Mouse (Mus musculus): Measurements from ENCODE around the gene Catsperd. TPM values are rescaled to one million over a fixed set of nuclear protein-coding genes. Genes with fewer than 3 reads are reported as not detected.

Catsperd gene
- total RNA-seq, 1 experiment, result 1.3 TPM

DNA sequence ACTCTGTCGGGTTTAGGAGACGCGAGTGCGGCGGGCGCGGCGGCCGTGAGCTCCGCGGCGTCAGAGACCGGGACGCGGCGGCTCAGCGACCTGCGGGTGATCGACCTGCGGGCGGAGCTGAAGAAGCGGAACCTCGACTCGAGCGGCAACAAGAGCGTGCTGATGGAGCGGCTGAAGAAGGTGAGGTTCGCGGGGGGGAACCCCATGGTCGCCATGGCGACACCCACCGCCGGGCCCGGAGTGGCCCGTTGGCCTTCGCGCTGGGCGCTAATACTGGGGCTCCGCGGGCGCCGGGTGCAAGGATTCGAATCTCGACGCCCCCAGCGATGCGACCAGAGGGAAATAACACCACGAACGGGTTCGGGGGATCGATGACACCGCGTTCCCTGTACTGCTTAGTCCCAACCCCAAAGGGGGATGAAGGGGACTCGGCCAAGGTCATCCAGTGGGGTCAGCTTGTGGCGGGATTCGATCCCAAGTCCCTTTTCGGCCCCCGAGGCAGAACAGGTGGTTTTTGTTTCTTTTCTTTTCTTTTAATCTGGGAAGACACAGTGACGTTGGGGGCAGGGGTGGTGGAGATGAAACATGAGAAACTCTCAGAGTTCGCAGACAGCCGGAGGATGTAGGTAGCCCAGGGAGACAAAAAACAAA, 42.6 kb upstream of the Catsperd start:
- in situ Hi-C loops (cut with MboI; ENCODE audit: low sequenced_read_pairs in 2 of 2, unreplicated experiment in 2 of 2), result no loop called here

GRCm38 (mm10) chr17:56587773-56588172, 40.2 kb upstream of the Catsperd start:
- H3K4me1 ChIP-seq (ENCODE audit: control insufficient read depth in 2 of 2, insufficient read depth in 2 of 2, low read length in 2 of 2, poor library complexity in 1 of 2), result peaks cover 2 to 9% of the 10 kb centered on the region in 2 experiments; a peak in 2 of 4 replicates
- no peaks in the 10 kb centered on the region for H3K9me3 ChIP-seq (ENCODE audit: control insufficient read depth, insufficient read depth, low read depth, low read length)
- peaks cover 52% of the 10 kb centered on the region for H3K36me3 ChIP-seq (ENCODE audit: control insufficient read depth, insufficient read depth, low read length, poor library complexity, severe bottlenecking)
- H3K27ac ChIP-seq (ENCODE audit: insufficient read depth, low read depth, low read length, poor library complexity, severe bottlenecking), result no peak overlapping the region
- H3K4me3 ChIP-seq (ENCODE audit: insufficient read depth in 1 of 2, low read depth in 1 of 2, low read length in 2 of 2, poor library complexity in 1 of 2, severe bottlenecking in 1 of 2), result no peak overlapping the region
- no peak for DNase-seq (ENCODE audit: low read depth, low spot score)
- in situ Hi-C loops (cut with MboI; ENCODE audit: low sequenced_read_pairs in 2 of 2, unreplicated experiment in 2 of 2), result no loop called here
- H3K9ac ChIP-seq (ENCODE audit: insufficient read depth, low read depth, low read length, poor library complexity, severe bottlenecking), result peak overlapping the region; percentile 20; the same call in 1 of the 2 replicates
- TF ChIP-seq ZNF384 (IDR thresholded peaks at IDR 0.05; ENCODE audit: low read depth, low read length) (no peak), ZC3H11A (IDR thresholded peaks at IDR 0.05; ENCODE audit: borderline replicate concordance, low read depth, low read length) (no peak), CHD2 (IDR thresholded peaks at IDR 0.05; ENCODE audit: low read depth, low read length) (no peak), HCFC1 (IDR thresholded peaks at IDR 0.05; ENCODE audit: borderline replicate concordance, insufficient read depth, low read length) (no peak), MAFK (IDR thresholded peaks at IDR 0.05; ENCODE audit: insufficient read depth, low read depth, low read length) (no peak)

More for the DNA sequence above, 42.6 kb upstream of the Catsperd start:
- peak overlapping the region; percentile 97 for H3K9ac ChIP-seq (ENCODE audit: insufficient read depth, low read depth, low read length, poor library complexity, severe bottlenecking)
- H3K36me3 ChIP-seq (ENCODE audit: control insufficient read depth, insufficient read depth, low read length, poor library complexity, severe bottlenecking), result peaks cover 54% of the 10 kb centered on the region
- peak overlapping the region; percentile 85 to 88 for H3K4me3 ChIP-seq (ENCODE audit: insufficient read depth in 1 of 2, low read depth in 1 of 2, low read length in 2 of 2, poor library complexity in 1 of 2, severe bottlenecking in 1 of 2)
- peaks cover 2 to 9% of the 10 kb centered on the region in 2 experiments; a peak in 3 of 4 replicates for H3K4me1 ChIP-seq (ENCODE audit: control insufficient read depth in 2 of 2, insufficient read depth in 2 of 2, low read length in 2 of 2, poor library complexity in 1 of 2)
- H3K9me3 ChIP-seq (ENCODE audit: control insufficient read depth, insufficient read depth, low read depth, low read length), result no peaks in the 10 kb centered on the region
- DNase-seq (ENCODE audit: low read depth, low spot score), result no peak
- TF ChIP-seq CHD2 (IDR thresholded peaks at IDR 0.05; ENCODE audit: low read depth, low read length) (no peak), HCFC1 (IDR thresholded peaks at IDR 0.05; ENCODE audit: borderline replicate concordance, insufficient read depth, low read length) (no peak), ZNF384 (IDR thresholded peaks at IDR 0.05; ENCODE audit: low read depth, low read length) (no peak), ZC3H11A (IDR thresholded peaks at IDR 0.05; ENCODE audit: borderline replicate concordance, low read depth, low read length) (no peak), MAFK (IDR thresholded peaks at IDR 0.05; ENCODE audit: insufficient read depth, low read depth, low read length) (no peak)
- H3K27ac ChIP-seq (ENCODE audit: insufficient read depth, low read depth, low read length, poor library complexity, severe bottlenecking), result peak overlapping the region; percentile 92

DNA sequence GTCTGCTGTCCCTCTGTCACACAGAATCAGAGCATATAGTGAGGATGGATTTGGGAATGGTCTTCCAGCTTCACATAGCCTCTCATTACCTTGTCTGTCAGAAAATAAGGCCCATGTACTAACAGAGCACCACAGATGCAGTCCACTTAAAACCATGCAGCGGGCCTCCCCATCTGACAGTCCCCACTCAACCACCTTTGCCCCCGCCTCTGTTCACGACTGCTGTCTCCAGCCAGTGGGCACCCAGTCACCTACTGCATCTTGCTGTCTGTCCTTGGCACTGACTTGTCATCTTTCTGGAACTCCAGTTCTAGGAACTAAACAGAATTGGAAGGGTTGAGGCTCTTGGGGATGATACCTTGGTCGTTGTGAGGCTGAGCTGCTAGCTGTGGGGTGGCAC, 39.0 kb upstream of the Catsperd start:
- Histone ChIP-seq H3K4me3 (ENCODE audit: insufficient read depth in 1 of 2, low read depth in 1 of 2, low read length in 2 of 2, poor library complexity in 1 of 2, severe bottlenecking in 1 of 2) (no peak overlapping the region), H3K36me3 (ENCODE audit: control insufficient read depth, insufficient read depth, low read length, poor library complexity, severe bottlenecking) (peaks cover 60% of the 10 kb centered on the region)
- in situ Hi-C loops (cut with MboI; ENCODE audit: low sequenced_read_pairs in 2 of 2, unreplicated experiment in 2 of 2), result no loop called here

DNA sequence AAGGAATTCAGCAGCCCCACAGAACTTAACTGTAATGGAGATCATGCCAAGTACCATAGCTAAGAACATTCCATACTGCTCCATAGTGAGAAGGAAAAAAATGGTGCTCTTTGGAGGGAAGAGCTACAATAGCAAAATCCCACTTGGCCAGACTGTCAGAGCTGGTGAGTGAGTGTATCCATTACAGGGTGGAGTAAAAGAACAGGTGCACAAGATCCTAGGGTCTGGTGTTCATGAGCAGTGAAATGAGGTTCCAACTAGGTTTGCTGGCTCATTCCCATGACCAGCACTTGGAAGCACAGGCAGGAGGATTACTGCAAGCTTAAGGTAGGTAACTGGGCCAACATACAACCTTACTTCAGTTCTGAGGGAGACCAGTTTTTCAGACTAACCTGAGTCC, 35.4 kb upstream of the Catsperd start:
- peaks cover 82% of the 10 kb centered on the region for H3K36me3 ChIP-seq (ENCODE audit: control insufficient read depth, insufficient read depth, low read length, poor library complexity, severe bottlenecking)
- DNase-seq (ENCODE audit: low read depth, low spot score), result no peak
- H3K4me3 ChIP-seq (ENCODE audit: insufficient read depth in 1 of 2, low read depth in 1 of 2, low read length in 2 of 2, poor library complexity in 1 of 2, severe bottlenecking in 1 of 2), result no peak overlapping the region
- H3K4me1 ChIP-seq (ENCODE audit: control insufficient read depth in 2 of 2, insufficient read depth in 2 of 2, low read length in 2 of 2, poor library complexity in 1 of 2), result no peaks in the 10 kb centered on the region; a peak in 1 of 4 replicates
- in situ Hi-C loops (cut with MboI; ENCODE audit: low sequenced_read_pairs in 2 of 2, unreplicated experiment in 2 of 2), result no loop called here
- no peak overlapping the region for H3K27ac ChIP-seq (ENCODE audit: insufficient read depth, low read depth, low read length, poor library complexity, severe bottlenecking)
- no peak overlapping the region for H3K9ac ChIP-seq (ENCODE audit: insufficient read depth, low read depth, low read length, poor library complexity, severe bottlenecking)
- TF ChIP-seq MAFK (IDR thresholded peaks at IDR 0.05; ENCODE audit: insufficient read depth, low read depth, low read length) (no peak), ZC3H11A (IDR thresholded peaks at IDR 0.05; ENCODE audit: borderline replicate concordance, low read depth, low read length) (no peak), ZNF384 (IDR thresholded peaks at IDR 0.05; ENCODE audit: low read depth, low read length) (no peak)
- no peaks in the 10 kb centered on the region for H3K9me3 ChIP-seq (ENCODE audit: control insufficient read depth, insufficient read depth, low read depth, low read length)

More for the DNA sequence above, 39.0 kb upstream of the Catsperd start:
- no peak overlapping the region for H3K27ac ChIP-seq (ENCODE audit: insufficient read depth, low read depth, low read length, poor library complexity, severe bottlenecking)
- no peaks in the 10 kb centered on the region for H3K9me3 ChIP-seq (ENCODE audit: control insufficient read depth, insufficient read depth, low read depth, low read length)
- TF ChIP-seq ZC3H11A (IDR thresholded peaks at IDR 0.05; ENCODE audit: borderline replicate concordance, low read depth, low read length), result no peak
- no peak for TF ChIP-seq MAFK (IDR thresholded peaks at IDR 0.05; ENCODE audit: insufficient read depth, low read depth, low read length)
- no peak for TF ChIP-seq CHD2 (IDR thresholded peaks at IDR 0.05; ENCODE audit: low read depth, low read length)
- no peak for TF ChIP-seq ZNF384 (IDR thresholded peaks at IDR 0.05; ENCODE audit: low read depth, low read length)
- TF ChIP-seq HCFC1 (IDR thresholded peaks at IDR 0.05; ENCODE audit: borderline replicate concordance, insufficient read depth, low read length), result no peak
- no peak overlapping the region for H3K9ac ChIP-seq (ENCODE audit: insufficient read depth, low read depth, low read length, poor library complexity, severe bottlenecking)
- peaks cover 2 to 9% of the 10 kb centered on the region in 2 experiments; a peak in 2 of 4 replicates for H3K4me1 ChIP-seq (ENCODE audit: control insufficient read depth in 2 of 2, insufficient read depth in 2 of 2, low read length in 2 of 2, poor library complexity in 1 of 2)
- no peak for DNase-seq (ENCODE audit: low read depth, low spot score)
